Mouse (Mus musculus) liver, postnatal 0 days (tissue): ENCODE measurements around the gene Tnfsf8.

Experiments used
- CTCF ChIP-seq: sonication (generic); IDR thresholded peaks from 2 replicates; pipeline ENCODE4 v1.5.1; 2016; ENCODE audit warnings: antibody characterized with exemption, low read depth
- EP300 ChIP-seq: IDR thresholded peaks from 2 replicates; pipeline ENCODE4 v1.6.1; 2016; ENCODE audit warnings: antibody characterized with exemption, low read depth, mild to moderate bottlenecking

DNA sequence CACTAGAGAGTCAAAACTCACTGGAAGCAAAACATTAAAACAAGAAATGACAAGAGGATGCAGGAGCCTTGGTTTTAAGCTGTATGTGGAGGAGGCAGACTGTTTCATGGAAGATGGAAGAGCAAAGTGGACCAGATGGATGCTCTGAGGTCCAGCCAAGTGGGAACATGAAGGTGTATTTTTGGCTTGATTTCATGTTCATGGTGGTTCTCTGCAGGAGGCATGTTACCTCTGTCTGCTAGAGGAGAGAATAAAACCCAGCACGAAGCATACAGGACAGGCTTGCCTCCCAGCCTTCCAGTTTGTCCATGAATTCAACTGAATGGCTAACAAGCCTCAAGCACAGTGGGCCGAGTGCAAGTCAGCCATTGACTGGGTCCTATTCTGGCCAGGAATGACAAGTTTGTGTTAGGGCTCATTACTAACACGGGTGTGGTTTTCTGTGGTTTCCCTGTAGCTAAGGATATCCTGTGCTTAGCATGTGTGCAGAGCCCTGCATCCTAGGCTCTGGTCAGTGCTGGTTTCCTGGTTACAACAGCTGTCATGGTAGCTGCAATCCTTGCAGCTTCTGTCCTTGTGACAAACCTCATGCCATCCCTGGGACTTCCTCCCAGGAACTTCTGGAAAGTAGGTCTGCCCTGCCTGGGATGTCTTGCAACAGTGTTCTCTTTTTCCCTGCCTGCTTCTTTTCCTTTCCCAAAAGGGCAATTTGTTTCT is 14.1 kb downstream of the Tnfsf8 start:
- no peak for TF ChIP-seq CTCF
- no peak for TF ChIP-seq EP300
